Mouse (Mus musculus) layer of hippocampus, postnatal 14 days (tissue): ENCODE results near the gene Ccnd1. TPM values are rescaled to one million over a fixed set of nuclear protein-coding genes. Genes with fewer than 3 reads are reported as not detected.

ENCODE experiments used
- DNase-seq, 2 experiments: peaks; one replicate each; pipeline ENCODE4 v3.0.0; 2021 to 2022; ENCODE audit warnings: low spot score in 2 of 2, mixed read lengths in 1 of 2
- total RNA-seq, 2 experiments: library from RNA; stranded (reverse); gene quantifications; 2 replicates each; pipeline ENCODE4 v1.2.3; 2021

The Ccnd1 gene
- total RNA-seq, 2 experiments from 2014 or later, result 29.0 to 29.6 TPM

- no peak for DNase-seq
Observed at GRCm38 (mm10) chr7:144940003-144940571, 362 bp upstream of the Ccnd1 start.

- DNase-seq, result no peak
Observed at GRCm38 (mm10) chr7:144938661-144939343, 923 bp downstream of the Ccnd1 start.

DNA sequence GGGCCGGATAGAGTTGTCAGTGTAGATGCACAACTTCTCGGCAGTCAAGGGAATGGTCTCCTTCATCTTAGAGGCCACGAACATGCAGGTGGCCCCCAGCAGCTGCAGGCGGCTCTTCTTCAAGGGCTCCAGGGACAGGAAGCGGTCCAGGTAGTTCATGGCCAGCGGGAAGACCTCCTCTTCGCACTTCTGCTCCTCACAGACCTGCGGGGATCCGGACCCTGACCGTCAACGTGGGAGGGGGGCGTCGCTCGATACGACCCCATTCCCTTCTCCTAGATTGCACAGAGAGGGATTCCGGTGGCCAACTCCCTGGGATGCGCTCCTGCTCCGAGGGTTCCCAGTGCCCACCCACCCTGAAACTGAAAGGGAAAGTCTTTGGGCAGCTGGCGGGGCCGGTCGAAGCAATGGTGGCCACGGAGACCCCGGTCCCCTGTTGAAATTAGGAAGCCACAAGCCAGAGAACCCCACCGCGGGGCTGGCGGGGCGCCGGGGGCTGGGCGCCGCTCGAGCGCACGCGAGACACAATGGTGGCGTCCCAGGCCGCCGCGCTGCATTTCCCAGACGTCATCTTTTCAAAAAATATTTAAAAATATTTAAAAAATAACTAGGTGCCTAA lies 1.7 kb downstream of the Ccnd1 start:
- no peak for DNase-seq

DNA sequence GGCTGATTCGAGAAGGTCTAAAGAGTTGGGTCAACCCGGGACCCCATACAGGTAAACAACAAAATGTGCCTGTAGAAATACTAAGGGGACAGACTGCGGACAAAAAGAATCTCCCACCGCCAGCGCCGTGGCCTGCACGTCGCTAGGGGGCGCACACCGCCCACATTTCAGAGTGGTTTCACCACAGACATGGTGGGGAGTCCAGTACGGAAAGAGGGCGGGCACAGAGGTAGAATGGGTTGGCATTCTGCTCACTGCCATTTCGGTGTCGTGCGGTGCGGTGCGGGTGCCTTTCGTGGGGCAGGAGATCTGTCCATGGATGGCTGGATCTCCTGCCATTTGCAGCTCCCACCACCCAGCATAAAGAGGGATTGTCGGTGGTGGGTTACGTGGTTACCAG lies 2.2 kb downstream of the Ccnd1 start:
- DNase-seq, result peak; percentile 91 to 93

DNA sequence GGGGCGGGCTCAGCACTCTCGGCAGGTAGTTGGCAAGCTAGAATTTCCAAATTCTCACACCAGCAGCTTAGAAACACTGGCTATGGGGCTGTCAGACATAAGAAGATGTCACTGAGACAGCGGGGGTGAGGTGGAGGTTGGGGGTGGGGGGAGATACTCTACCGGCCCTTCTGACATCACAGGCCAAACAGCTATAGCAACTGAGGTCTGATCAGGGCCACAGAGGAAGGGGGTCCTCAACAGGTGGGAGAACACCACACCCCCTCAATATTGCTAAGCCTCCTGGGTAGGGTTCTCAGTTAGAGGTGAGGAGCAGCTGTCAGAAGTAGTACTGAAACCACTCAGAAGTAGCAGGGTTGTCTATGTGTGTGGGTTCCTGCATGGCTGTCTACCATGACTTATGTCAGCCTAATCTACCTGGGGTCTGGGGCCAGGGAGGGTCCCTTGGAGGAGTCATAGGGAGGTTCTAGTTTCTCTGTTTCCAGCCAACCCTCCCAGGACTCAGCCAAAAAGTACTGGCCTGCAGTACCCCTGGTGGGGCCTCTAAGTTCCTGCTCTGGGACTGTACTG lies 3.3 kb downstream of the Ccnd1 start:
- no peak for DNase-seq

GRCm38 (mm10) chr7:144935563-144935962 lies 4.2 kb downstream of the Ccnd1 start:
- no peak for DNase-seq

DNA sequence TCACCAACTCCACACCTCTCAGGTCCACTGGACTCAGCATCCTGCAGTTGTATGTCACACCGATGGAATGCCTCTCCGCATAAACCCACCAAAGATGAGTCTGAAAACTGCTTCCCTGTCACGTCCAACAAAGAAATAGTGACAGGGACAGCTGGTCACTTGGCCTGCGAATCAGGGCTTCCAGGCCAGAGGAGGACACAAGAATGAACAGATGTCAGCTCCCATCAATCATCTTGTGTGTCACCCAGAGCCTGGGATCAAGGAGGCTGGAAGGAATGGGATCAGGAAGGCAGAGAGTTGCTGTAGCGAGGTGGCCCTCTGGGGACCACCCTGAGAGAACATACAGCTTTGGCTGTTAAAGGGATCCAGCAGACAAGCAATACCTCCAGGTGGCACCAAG lies 4.8 kb downstream of the Ccnd1 start:
- DNase-seq, result no peak

DNA sequence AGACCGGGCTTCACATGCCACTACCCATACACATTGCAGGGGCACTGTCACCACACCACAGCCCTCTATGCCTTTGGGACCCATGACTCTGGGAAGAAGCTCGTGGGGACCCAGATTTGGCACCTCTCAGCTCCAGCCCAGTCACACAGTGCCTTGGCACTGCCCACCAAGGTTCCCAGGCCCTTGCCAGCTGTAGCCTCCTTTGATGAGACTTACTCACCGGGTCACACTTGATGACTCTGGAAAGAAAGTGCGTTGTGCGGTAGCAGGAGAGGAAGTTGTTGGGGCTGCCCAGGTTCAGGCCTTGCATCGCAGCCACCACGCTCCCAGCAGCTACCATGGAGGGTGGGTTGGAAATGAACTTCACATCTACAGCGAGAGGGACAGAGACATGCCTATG lies 5.9 kb downstream of the Ccnd1 start:
- no peak for DNase-seq

GRCm38 (mm10) chr7:144933336-144933735 lies 6.4 kb downstream of the Ccnd1 start:
- no peak for DNase-seq

DNA sequence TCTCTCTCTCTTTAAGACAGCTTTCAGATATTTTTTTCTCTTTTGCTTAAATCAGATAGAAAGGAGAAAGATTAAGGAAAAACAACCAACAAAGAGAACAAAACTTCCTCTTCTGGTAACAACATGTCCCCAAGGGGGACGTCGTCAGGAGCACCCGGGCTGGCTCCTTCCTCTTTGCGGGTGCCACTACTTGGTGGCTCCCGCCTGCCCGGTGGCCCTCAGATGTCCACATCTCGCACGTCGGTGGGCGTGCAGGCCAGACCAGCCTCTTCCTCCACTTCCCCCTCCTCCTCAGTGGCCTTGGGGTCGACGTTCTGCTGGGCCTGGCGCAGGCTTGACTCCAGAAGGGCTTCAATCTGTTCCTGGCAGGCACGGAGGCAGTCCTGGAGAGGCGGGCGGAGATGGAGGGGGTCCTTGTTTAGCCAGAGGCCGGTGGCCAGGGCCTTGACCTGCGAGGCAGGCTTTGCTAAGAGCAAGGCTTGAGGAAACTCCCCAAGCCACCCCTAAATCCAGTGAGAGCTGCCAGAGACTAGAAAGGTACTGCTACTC lies 7.3 kb downstream of the Ccnd1 start:
- no peak for DNase-seq

DNA sequence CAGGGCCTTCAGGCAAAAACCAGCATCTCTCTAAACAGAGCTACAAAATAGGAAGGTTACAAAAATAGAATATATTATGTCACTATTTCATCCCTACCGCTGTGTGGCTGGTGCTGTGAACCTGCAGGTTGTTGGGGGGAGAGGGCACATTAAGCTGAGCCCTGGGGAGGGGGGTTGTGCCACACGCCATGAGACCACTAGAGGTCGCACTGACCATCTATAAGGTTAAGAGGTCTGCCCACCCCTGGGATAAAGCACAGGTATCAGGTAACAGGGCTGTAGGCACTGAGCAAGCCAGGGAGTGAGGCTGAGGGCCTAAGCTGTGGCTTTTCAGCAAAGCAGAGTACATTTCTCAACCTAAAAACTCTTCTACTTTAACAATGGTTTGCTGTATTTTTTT lies 7.9 kb downstream of the Ccnd1 start:
- DNase-seq, result no peak

DNA sequence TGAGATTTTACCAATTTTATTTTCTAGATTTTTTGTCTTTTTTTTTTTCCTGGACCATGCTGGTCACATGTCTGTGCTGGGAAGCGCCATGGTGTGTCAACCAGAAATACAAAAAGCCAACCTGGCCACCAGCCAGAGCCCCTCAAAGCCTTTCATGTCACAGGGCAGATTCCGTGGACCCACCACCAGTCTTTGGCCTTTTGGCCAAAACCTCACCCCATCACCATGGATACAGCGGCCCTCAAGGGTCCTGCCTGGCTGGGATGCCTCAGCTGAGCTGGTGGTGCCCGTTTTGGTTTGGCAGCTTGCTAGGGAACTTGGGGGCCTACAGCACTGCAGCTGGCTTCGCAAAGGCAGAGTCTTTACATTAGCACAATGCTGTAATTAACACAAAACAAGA lies 9.8 kb downstream of the Ccnd1 start:
- DNase-seq, result no peak

DNA sequence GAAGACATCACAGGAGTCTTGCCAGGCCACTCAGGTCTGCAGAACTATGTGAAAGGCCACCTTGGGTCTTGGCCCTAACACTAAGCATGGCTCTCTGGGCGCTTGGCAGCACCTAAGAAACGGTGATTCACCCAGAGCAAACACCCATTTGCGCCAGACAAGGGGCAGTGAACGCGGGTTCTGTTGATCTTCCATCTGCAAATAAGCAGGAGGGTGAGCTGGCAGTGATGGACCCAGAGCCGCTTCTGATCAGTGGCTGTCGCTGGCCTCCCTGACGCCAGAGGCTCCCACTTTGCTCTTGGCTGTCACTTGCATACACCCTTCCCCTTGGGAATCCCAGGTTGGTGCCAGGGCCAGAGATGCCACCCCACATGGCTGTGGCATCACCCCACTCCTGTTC lies 10.2 kb downstream of the Ccnd1 start:
- no peak for DNase-seq

GRCm38 (mm10) chr7:144928889-144929210 lies 10.9 kb downstream of the Ccnd1 start:
- no peak for DNase-seq

- DNase-seq, result no peak
Observed at GRCm38 (mm10) chr7:144928009-144928888, 11.5 kb downstream of the Ccnd1 start.

DNA sequence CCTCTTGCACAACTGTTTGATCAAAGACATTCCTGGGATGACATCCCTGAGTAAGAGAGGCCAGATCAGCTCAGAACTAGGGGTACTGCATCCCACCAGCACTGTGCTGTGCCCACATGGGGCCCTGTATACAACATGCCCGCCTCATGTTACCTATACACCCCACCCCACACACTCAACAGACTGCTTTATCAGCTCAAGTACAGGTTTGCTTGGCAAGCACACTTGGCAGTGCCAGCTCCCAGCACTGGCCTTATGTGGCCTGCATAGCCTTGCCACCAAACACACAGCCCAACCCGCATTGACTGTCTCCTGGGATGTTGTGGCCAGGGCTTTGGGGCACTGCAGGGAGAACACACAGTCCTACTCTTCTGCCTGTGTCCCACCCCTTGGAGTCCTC lies 12.1 kb downstream of the Ccnd1 start:
- DNase-seq, result no peak

DNA sequence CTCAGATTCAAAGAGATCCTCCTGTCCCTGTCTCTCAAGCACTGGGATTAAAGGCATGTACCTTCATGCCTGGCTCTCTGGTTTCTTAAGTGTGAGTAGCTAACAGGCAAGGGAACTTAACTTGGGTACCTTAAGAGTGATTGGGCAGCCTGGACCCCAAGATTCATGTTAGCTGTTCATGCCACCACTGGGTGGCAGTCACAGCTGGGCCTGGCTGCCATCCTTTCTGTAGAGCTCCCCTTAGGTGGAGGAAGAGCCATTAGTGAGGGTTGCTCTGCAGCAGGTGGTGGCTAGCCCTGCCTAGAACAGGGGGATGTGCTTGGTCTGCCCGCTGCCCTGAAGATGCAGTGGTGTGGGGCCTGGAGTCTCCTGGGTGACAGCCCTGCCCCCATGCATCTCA lies 20.9 kb downstream of the Ccnd1 start:
- no peak for DNase-seq

DNA sequence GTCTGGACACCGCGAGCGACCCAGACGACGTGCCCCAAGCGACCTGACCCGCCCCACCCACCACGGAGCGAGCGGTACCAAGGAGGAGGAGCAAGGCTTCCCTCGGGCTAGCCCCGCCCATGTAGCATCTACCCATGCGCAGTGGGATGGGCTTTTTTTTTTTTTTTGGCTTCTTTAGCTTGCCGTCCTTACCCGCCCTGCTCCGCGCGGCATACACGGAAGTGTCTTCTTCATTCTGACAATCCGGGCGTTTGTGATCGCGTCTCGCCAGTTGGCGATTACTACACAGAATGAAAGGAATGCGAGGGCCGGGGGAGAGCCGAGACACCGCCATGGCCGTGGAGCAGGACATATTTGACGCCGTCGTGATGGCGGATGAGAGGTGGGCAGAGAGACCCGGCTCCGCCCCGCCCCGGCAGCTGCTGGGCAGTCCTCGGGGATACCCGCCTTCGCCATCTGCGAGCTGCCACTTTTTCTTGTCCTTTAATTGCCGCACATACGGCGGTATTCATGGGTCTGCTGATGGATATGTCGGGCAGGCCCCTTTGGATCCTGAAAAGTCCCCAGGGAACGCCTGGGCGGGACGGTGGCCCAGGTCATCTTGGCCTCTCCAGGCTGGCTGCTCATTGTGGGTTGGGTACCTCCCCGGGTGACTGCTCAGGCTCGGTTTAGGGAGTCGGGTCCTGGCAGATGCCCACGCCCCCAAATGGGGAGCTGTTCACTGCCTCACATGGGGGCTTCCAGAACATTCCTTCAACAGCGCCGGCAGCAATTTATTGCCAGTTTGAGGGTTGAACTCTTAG lies 24.6 kb downstream of the Ccnd1 start, which contains the start of gene LTO1:
TSS of gene LTO1 (plus strand) at position 153 of the 803 bp plus-strand sequence.
- peak; percentile 90 to 93 for DNase-seq

- peak in 1 of 2 experiments; percentile 70 for DNase-seq
Observed at GRCm38 (mm10) chr7:144914296-144914947, 25.3 kb downstream of the Ccnd1 start.

DNA sequence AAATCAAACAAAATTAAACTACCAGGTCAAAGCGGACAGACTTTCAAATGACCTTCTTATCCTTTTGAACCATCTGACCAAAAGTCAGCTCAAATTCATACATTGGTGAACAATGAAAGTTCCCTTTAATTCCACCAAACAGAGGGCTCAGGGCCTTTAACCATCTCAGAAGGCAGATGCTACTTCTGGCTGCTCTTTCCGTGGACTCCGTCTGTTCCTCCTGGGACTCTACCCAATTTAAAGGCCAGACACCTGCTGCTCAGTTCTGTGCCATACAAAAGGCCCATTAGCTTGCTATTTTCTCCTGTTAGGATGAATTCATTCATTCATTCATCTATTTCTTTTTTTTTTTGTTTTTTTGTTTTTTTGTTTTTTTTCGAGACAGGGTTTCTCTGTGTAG lies 26.8 kb downstream of the Ccnd1 start:
- peak in 1 of 2 experiments; percentile 69 for DNase-seq
